Mouse (Mus musculus) neural tube, embryonic 13.5 days (tissue): ENCODE measurements at regions not wholly inside any gene's neighbourhood (a gene's known extent, or its start where the extent isn't known, plus 50 kb on each side); places are given as distances from the start of the nearest gene placed in this dataset.

Source experiments
- ATAC-seq: fragments of 200-750 bp; cut with Nextera tagmentation; 2 replicates; pipeline ENCODE4 v1.8.0; 2017; ENCODE audit warnings: low read depth, mild to moderate bottlenecking, moderate TSS enrichment, moderate library complexity
- H3K27ac ChIP-seq: fragments of 300-500 bp; sonication (generic); replicated peaks from 2 replicates; pipeline ENCODE4 v1.5.1; 2015; ENCODE audit warnings: moderate library complexity, mild to moderate bottlenecking, inconsistent platforms
- H3K27me3 ChIP-seq: fragments of 300-500 bp; sonication (generic); 2 replicates; pipeline ENCODE4 v1.6.1; 2015; ENCODE audit warnings: mild to moderate bottlenecking, inconsistent platforms
- H3K36me3 ChIP-seq: fragments of 300-500 bp; sonication (generic); 2 replicates; pipeline ENCODE4 v1.6.1; 2015; ENCODE audit warnings: mild to moderate bottlenecking, inconsistent platforms
- H3K4me1 ChIP-seq: fragments of 300-500 bp; sonication (generic); replicated peaks from 2 replicates; pipeline ENCODE4 v1.6.1; 2015; ENCODE audit warnings: inconsistent platforms
- H3K4me2 ChIP-seq: fragments of 300-500 bp; sonication (generic); 2 replicates; pipeline ENCODE4 v1.6.1; 2015; ENCODE audit warnings: inconsistent platforms, mild to moderate bottlenecking, moderate library complexity
- H3K4me3 ChIP-seq: fragments of 300-500 bp; sonication (generic); 2 replicates; pipeline ENCODE4 v1.5.1; 2015; ENCODE audit warnings: mild to moderate bottlenecking, inconsistent platforms
- H3K9ac ChIP-seq: fragments of 300-500 bp; sonication (generic); 2 replicates; pipeline ENCODE4 v1.6.1; 2015; ENCODE audit warnings: moderate library complexity, mild to moderate bottlenecking, inconsistent platforms
- H3K9me3 ChIP-seq: fragments of 300-500 bp; sonication (generic); 2 replicates; pipeline ENCODE4 v1.6.1; 2016; ENCODE audit warnings: inconsistent platforms
- WGBS: fragments of 180-500 bp; shearing (Covaris S2); methylation state at CpG from one replicate; pipeline ENCODE4 v1.1.7; 2015; 5-methylcytosine and 5-hydroxymethylcytosine counted together

- Histone ChIP-seq H3K36me3 (no peaks in the 10 kb centered on the region), H3K27me3 (no peaks in the 10 kb centered on the region), H3K4me1 (peaks cover 10% of the 10 kb centered on the region), H3K4me3 (no peak overlapping the region), H3K9me3 (no peaks in the 10 kb centered on the region), H3K9ac (no peak overlapping the region), H3K27ac (no peak overlapping the region), H3K4me2 (no peak overlapping the region)
- no peak for ATAC-seq
- 89% methylated on average over 8 of the region's 8 CpGs for WGBS
These were observed 107.1 kb upstream of the Krr1 start for GRCm38 (mm10) chr10:111865286-111865830.

DNA sequence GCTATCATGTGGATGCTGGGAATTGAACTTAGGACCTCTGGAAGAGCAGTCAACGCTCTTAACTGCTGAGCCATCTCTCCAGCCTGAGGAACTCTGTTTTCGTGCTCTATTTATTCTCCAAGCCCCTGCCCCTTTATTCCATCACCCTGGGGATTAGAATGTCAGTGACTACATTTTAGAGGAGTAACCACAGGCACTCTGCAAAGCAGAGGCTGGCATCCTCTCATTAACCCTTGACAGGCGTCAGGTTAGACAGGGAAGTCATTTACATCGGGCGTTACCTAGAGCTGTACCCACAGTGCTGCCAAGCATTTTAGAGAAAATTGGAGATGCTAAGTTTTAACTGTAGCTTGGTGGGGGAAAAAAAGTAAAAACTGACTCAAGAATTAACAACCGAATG, 105.4 kb upstream of the Krr1 start:
- peak; percentile 61 for ATAC-seq
- peak overlapping the region; percentile 6; the same call in 1 of the 2 replicates for H3K4me2 ChIP-seq
- 0 out of 2 replicates have a peak overlapping the region, but pooled peaks have one; percentile 18 for H3K9ac ChIP-seq
- H3K36me3 ChIP-seq, result no peaks in the 10 kb centered on the region
- no peak overlapping the region for H3K4me3 ChIP-seq
- H3K9me3 ChIP-seq, result no peaks in the 10 kb centered on the region
- H3K27ac ChIP-seq, result peak overlapping the region; percentile 43; the same call in 1 of the 2 replicates
- peaks cover 10% of the 10 kb centered on the region for H3K4me1 ChIP-seq
- WGBS, result 18% methylated on average over 6 of the region's 6 CpGs
- no peaks in the 10 kb centered on the region for H3K27me3 ChIP-seq

- H3K27me3 ChIP-seq, result no peaks in the 10 kb centered on the region
- peak overlapping the region; percentile 6; the same call in 1 of the 2 replicates for H3K4me2 ChIP-seq
- no peaks in the 10 kb centered on the region for H3K36me3 ChIP-seq
- no peak overlapping the region for H3K9ac ChIP-seq
- WGBS, result 5% methylated on average over 6 of the region's 6 CpGs
- peak overlapping the region; percentile 43; the same call in 1 of the 2 replicates for H3K27ac ChIP-seq
- peak; percentile 56; the same call in 1 of the 2 replicates for ATAC-seq
- peaks cover 10% of the 10 kb centered on the region for H3K4me1 ChIP-seq
- no peaks in the 10 kb centered on the region for H3K9me3 ChIP-seq
- H3K4me3 ChIP-seq, result no peak overlapping the region
These were observed 104.9 kb upstream of the Krr1 start for GRCm38 (mm10) chr10:111867538-111867937.

DNA sequence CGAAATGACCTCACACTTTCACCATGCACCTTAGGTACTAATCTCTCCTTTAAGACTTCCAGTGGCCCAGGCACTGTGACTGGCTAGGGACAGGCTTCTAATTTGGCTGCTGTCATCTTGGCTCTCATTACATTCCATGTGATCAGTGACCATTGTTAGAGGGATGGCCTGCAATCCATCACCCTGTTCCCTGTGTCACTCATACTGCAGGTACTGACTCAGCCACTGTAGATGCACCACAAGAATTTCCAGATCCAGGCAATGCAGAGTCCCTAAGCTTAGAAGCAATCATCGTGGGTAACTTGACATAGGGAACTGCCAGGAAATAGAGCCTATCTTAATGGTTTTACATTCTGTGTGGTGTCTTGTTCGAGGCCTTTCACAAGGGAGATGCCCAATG, 92.1 kb upstream of the Krr1 start:
- Histone ChIP-seq H3K4me3 (no peak overlapping the region), H3K9me3 (no peaks in the 10 kb centered on the region), H3K4me2 (no peak overlapping the region), H3K36me3 (no peaks in the 10 kb centered on the region), H3K27me3 (no peaks in the 10 kb centered on the region), H3K27ac (no peak overlapping the region), H3K4me1 (peaks cover 25% of the 10 kb centered on the region), H3K9ac (no peak overlapping the region)
- ATAC-seq, result no peak
- 64% methylated on average over 3 of the region's 3 CpGs for whole genome bisulfite sequencing

DNA sequence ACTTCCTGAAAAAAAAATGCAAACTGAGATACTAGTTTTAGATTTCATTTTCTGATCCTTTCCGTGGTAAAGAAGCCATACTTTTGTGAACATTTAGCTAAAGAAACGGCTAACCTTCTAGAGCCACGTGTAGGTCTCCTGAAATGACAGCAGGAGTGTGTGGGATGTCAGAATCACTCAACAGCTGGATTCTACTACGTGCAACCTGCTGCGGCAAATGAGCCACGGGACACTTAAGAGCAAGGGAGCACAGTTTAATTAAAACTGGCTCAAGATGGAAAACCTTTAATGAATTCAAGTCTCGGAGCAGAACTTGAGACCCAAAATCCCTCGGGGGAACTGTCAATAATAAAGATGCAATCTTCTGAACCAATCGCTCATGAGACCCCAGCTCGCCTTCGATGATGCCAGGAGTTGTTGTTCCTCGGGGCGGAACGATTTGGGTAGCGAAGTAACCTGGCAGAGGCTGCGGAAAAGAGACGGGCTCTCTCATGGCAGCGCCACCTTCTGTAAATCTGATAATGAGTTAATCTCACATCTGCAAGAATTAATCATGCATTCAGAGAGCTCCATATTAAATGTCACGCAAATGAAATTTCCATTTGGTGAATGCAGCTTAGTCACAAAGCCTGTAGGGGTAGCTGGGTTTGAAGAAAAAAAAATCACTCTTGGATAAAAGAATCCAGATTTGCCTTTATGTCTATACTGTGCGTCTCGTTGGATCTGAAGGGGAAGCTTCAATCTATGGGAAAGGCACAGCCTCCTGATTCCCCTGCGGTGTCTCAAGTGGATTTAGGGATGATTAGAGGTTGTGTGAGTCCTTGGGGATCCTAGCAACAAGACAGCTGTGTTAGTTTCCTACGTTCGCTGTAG, 90.9 kb upstream of the Krr1 start:
- H3K4me1 ChIP-seq, result peaks cover 25% of the 10 kb centered on the region
- WGBS, result 49% methylated on average over 24 of the region's 24 CpGs
- H3K36me3 ChIP-seq, result no peaks in the 10 kb centered on the region
- no peak overlapping the region for H3K4me3 ChIP-seq
- H3K9ac ChIP-seq, result no peak overlapping the region
- H3K27ac ChIP-seq, result peak overlapping the region; percentile 61
- peak; percentile 60; the same call in 1 of the 2 replicates for ATAC-seq
- no peaks in the 10 kb centered on the region for H3K27me3 ChIP-seq
- H3K9me3 ChIP-seq, result no peaks in the 10 kb centered on the region
- peak overlapping the region; percentile 34 for H3K4me2 ChIP-seq

- Histone ChIP-seq H3K9me3 (no peaks in the 10 kb centered on the region), H3K27ac (no peak overlapping the region), H3K4me1 (peaks cover 25% of the 10 kb centered on the region), H3K36me3 (no peaks in the 10 kb centered on the region), H3K4me3 (no peak overlapping the region), H3K27me3 (no peaks in the 10 kb centered on the region), H3K4me2 (no peak overlapping the region), H3K9ac (no peak overlapping the region)
- no peak for ATAC-seq
- WGBS, result 95% methylated on average over 6 of the region's 6 CpGs
These were observed 89.9 kb upstream of the Krr1 start for GRCm38 (mm10) chr10:111882521-111882920.

DNA sequence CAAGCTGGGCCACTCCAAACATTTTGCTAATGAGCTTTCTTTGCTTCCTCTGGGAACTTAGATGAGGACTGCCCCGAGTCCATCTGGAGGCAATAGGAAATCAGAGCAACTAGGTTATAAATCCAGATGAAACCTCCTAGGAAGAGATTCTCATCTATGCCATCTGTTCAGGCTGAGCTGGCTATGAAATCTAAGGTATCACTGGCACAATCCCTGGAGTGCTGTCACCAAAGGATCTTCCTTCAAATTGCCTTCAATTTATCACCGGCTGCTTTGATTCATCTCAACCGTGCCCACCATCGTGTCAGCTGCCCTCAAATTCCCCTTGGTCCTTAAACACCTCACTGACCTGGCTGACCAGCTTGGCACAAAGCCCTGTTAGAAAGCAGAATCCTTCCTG, 87.8 kb upstream of the Krr1 start:
- Histone ChIP-seq H3K4me2 (no peak overlapping the region), H3K4me1 (peaks cover 25% of the 10 kb centered on the region), H3K27ac (0 out of 2 replicates have a peak overlapping the region, but pooled peaks have one; percentile 23), H3K9me3 (no peaks in the 10 kb centered on the region), H3K36me3 (no peaks in the 10 kb centered on the region), H3K4me3 (no peak overlapping the region), H3K27me3 (no peaks in the 10 kb centered on the region), H3K9ac (no peak overlapping the region)
- 26% methylated on average over 4 of the region's 4 CpGs for WGBS
- ATAC-seq, result peak; percentile 46; the same call in 1 of the 2 replicates

- Histone ChIP-seq H3K27me3 (no peaks in the 10 kb centered on the region), H3K36me3 (no peaks in the 10 kb centered on the region), H3K9me3 (no peaks in the 10 kb centered on the region), H3K27ac (no peak overlapping the region), H3K4me1 (peaks cover 10% of the 10 kb centered on the region), H3K4me3 (no peak overlapping the region), H3K4me2 (no peak overlapping the region), H3K9ac (no peak overlapping the region)
- no peak for ATAC-seq
- 95% methylated on average over 5 of the region's 5 CpGs for WGBS
These were observed 83.4 kb upstream of the Krr1 start for GRCm38 (mm10) chr10:111889111-111889510.

DNA sequence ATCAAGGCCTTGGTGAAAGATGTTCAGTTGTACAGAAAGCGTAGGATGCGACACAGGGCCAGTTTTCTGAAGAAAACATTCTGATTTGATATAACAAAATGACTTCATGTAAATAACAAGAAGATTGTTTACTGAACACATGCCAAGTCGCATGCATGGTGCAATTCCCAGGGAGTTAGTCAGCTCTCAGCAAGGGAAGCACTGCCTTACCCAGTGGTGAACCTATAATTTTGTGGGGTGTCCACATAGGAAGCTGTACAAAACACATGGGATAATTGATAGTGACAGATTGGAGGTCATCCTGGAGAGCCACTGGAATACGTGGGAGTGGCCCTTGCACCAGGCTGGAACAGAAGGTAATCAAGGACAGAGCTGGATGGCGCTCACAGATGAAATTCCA, 79.0 kb upstream of the Krr1 start:
- WGBS, result 87% methylated on average over 5 of the region's 5 CpGs
- H3K4me2 ChIP-seq, result no peak overlapping the region
- no peaks in the 10 kb centered on the region for H3K4me1 ChIP-seq
- no peak overlapping the region for H3K27ac ChIP-seq
- no peak overlapping the region for H3K9ac ChIP-seq
- H3K9me3 ChIP-seq, result no peaks in the 10 kb centered on the region
- ATAC-seq, result no peak
- no peak overlapping the region for H3K4me3 ChIP-seq
- no peaks in the 10 kb centered on the region for H3K36me3 ChIP-seq
- no peaks in the 10 kb centered on the region for H3K27me3 ChIP-seq

DNA sequence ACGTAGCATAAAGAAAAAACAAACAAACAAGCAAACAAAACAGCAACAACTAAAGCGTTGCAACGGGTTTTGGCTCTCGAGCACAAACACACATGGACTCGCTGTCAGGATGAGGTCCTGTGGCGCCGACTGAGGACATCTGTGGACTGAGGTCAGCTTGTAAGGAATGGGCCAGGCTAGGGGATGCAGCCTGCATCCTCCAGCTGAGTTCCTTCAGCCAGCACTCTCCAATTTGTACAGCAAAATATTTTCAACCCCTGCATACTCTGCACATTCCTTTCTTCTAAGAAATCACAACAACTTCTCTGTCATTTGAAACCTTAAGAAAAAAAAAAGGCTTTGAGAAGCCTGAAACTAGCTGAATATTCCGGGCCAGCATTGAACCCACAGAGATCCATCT, 78.5 kb upstream of the Krr1 start:
- Histone ChIP-seq H3K9ac (no peak overlapping the region), H3K4me1 (no peaks in the 10 kb centered on the region), H3K9me3 (no peaks in the 10 kb centered on the region), H3K4me3 (no peak overlapping the region), H3K27me3 (no peaks in the 10 kb centered on the region), H3K27ac (no peak overlapping the region), H3K4me2 (no peak overlapping the region), H3K36me3 (no peaks in the 10 kb centered on the region)
- no peak for ATAC-seq
- WGBS, result 87% methylated on average over 8 of the region's 8 CpGs

DNA sequence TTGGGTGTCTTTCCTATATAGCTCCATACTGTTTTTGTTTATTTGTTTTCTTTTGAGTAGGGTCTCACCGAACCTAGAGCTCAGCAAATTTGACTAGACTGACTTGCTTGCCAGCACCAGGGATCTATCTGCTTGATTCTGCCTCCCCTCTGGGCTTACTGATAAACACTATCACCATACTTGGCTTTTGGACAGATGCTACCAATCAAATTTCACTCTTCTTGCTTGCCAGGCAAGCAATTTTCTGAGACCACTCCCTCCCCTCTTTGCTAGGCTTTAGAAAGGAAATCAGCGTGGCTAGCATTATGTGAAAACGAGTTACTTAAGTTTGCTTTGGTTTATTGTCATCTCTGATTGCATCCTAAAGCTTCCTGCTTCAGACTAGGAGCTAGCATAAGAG, 75.1 kb upstream of the Krr1 start:
- no peak overlapping the region for H3K4me3 ChIP-seq
- H3K4me1 ChIP-seq, result peaks cover 9% of the 10 kb centered on the region
- no peak overlapping the region for H3K4me2 ChIP-seq
- 68% methylated on average over 3 of the region's 3 CpGs for WGBS
- H3K9me3 ChIP-seq, result no peaks in the 10 kb centered on the region
- H3K36me3 ChIP-seq, result no peaks in the 10 kb centered on the region
- H3K27ac ChIP-seq, result no peak overlapping the region
- H3K27me3 ChIP-seq, result no peaks in the 10 kb centered on the region
- H3K9ac ChIP-seq, result no peak overlapping the region
- no peak for ATAC-seq
